Mouse (Mus musculus) B cell, adult 62 days (primary cell): Measurements from ENCODE around the gene Gas2. TPM values are rescaled to one million over a fixed set of nuclear protein-coding genes. Genes with fewer than 3 reads are reported as not detected.

Source experiments
- total RNA-seq: library from RNA; stranded (reverse); gene quantifications from 4 replicates; pipeline ENCODE4 v1.2.4, GENCODE M21; 2023

The Gas2 gene
- 3.4 to 6.7 TPM (median 4.8 TPM) in 4 replicates for total RNA-seq

GRCm38 (mm10) chr7:51861250-51862096 lies at the start of gene Gas2:
Gene Gas2 (plus strand): TSS chr7:51862015.

DNA sequence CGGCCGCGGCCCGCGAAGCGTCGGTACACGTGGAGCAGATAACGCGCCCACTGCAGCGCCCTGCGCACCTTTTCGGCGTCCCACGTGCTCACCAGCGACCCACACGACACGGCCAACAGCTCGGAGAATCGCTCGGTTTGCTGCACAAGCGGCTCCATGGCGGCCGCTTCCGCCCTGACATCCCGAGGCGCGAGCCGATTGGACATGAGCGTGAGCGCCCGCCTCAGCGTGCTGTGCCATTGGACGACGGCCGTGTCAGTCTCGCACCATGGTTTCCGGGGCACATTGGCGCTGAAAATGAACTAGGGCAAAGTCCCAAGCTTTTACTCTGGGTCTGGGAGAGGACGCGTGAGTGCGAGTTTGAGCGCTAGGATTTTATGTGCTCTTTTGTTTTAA lies 280 bp downstream of the Gas2 start, which contains the start of gene Fancf:
Gene Fancf (minus strand): TSS at position 171 of the 396 bp plus-strand sequence.

DNA sequence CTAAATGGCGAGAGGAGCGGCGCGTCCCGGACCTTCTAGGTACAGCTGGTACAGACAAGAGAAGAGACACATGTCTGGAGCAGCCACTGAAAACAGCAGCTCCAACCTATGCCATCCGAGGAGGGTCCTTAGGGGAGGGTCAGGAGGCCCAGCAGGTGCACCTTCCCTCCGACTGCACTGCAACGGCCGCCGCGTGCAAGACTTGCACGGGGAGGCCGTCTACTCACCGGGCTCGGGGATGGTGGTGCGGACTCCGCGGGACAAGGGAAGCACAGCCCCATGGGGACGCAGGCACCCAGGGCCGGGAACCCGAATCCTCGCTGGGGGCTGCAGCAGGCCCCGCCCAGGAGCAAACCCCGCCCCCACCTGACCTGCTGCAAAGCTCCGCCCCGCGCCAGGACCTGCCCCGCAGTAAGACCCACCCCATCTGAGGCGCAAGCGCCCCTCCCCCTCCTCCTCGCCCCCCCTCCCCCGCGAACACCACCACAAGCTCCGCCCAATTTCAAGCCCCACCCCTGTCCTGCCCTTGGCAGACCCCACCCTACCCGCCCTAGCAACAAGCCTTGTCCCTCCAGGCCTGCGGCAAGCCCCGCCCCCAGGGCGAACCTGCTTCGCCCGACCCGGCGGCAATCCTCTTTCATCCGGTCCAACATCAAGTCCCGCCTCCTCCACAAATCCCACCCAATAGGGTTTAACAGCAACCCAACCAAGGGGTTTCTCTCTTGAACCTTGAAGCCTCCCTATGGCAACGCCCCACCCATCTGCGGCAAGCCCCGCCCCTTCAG lies 143.9 kb downstream of the Gas2 start, which contains the start of gene Svip:
Gene Svip (minus strand): TSS at position 508 of the 785 bp plus-strand sequence.

DNA sequence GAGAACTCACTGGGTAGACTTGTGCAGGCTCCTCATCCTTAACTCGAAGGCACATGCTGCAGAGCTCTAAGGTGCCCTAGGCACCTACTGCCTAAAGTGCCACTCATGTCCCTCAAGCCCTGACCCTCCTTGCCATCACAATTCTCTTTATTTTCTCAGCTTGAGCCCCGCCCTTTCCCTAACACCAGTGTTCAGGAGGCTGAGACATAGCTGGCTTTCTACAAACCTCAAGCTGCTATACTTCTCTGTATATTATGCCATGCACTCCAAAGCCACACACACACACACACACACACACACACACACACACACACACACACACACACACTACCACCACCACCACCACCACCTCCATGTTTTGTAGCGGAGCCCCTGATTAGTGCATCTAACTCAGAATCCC lies 153.8 kb downstream of the Gas2 start, which contains the start of gene 1700015G11Rik:
Gene 1700015G11Rik (minus strand): TSS at position 101 of the 400 bp plus-strand sequence.

Other genes with a start within 250 kb of the Gas2 start
- gene Slc17a6, start 240.0 kb upstream of the Gas2 start, total RNA-seq: not detected in 4 replicates
- 3.2 to 5.4 TPM (median 3.8 TPM) in 4 replicates for gene Fancf, start 252 bp downstream of the Gas2 start, total RNA-seq
- 0.49 to 3.2 TPM (median 1.0 TPM) in 4 replicates for gene Svip, start 144.0 kb downstream of the Gas2 start, total RNA-seq
- not detected in 4 replicates for gene 1700015G11Rik, start 153.7 kb downstream of the Gas2 start, total RNA-seq